In the genomic region with DNA sequence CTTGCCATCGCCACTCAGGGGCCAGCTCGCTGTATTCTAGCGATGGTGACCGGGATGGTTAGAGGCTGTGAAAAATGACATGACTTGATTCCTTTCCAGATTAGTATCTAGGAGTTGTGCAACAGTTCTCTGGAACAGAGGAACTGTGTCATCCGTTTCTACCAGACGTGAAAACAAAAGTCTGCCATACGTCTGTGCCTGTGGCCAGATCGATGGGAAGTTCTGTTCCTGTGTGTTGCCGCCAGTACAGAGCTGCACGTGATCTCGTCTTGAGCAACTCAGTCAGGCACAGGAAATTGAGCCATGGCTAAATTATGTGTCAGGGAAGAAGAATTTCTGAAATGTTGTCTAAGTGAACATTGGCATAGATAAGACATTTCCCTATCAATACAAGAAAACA, we compare ENCODE assay signal across 8 mouse cellular contexts.
A peak's percentile ranks its signal among the peaks of the same experiment; 100 is the strongest.
DNase-seq lines count a peak whose midpoint lies in the region; ATAC-seq lines count a peak whose summit lies in the region.

No protein-coding gene starts in this region.

- ATAC-seq in megakaryocyte, adult 5-6 weeks (ENCODE audit: poor library complexity, severe bottlenecking) = peak; percentile 87

- peak; percentile 24 to 41 for DNase-seq in spleen, postnatal 36 days (ENCODE audit: low spot score in 2 of 2)
- no peak for DNase-seq in spleen, adult 12 weeks (ENCODE audit: low spot score)
- peak; percentile 61 for DNase-seq in brain, adult 2 months (ENCODE audit: low read depth, low spot score)
- peak; percentile 30 for DNase-seq in kidney, postnatal 10 days
- no peak for DNase-seq in embryo, embryonic 10 days (ENCODE audit: low spot score)
- no peak for DNase-seq in cerebellum, adult 11-12 months
- DNase-seq in left cerebral cortex, adult 11 months (ENCODE audit: low spot score) = no peak

Comparison
In these comparisons a context has a peak if more than half of its experiments do, and no peak if none do; other contexts are left out.
1. DNase-seq: peak in spleen, postnatal 36 days (2 of 2), brain, adult 2 months (single experiment) and kidney, postnatal 10 days (single experiment); none in spleen, adult 12 weeks (single experiment), embryo, embryonic 10 days (single experiment), cerebellum, adult 11-12 months (single experiment) and left cerebral cortex, adult 11 months (single experiment).